Mouse (Mus musculus) testis, postnatal 10 days (tissue): ENCODE data around the gene Avpr2.

Source experiments
- DNase-seq: peaks from one replicate; pipeline ENCODE4 v3.0.0; 2021; ENCODE audit warnings: low spot score

Gene Avpr2

DNA sequence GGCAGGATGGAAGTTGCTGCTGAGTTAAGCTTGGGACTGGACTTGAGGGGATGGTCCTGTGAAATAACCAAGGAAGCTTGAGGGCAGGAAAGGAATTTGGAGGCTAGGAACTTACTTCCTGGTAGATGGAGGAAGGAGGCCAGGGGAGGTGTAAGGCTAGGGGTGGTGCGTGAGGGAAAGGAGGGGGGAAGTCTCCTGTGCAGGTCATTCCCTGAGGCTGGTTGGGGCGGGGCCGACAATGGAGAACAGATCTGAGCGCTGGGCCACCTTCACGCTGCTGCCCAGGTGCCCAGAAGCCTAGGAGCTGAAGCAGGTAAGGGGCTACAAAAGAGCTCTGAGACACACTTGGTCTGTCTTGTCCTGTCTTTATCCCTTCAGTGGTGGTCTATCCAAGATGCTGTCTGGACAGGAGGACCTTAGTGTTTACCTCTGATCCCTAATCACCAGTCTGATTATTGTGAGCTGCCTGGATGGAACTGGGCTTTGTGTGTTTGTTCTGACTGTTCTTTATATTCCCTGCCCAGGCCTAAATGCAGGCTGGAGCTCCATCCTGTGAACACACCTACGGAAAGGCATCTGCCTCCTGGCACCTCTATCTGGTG lies at the start of gene Avpr2:
Avpr2 (plus strand) TSS at position 552 of the 602 bp plus-strand sequence.
- DNase-seq: no peak

DNA sequence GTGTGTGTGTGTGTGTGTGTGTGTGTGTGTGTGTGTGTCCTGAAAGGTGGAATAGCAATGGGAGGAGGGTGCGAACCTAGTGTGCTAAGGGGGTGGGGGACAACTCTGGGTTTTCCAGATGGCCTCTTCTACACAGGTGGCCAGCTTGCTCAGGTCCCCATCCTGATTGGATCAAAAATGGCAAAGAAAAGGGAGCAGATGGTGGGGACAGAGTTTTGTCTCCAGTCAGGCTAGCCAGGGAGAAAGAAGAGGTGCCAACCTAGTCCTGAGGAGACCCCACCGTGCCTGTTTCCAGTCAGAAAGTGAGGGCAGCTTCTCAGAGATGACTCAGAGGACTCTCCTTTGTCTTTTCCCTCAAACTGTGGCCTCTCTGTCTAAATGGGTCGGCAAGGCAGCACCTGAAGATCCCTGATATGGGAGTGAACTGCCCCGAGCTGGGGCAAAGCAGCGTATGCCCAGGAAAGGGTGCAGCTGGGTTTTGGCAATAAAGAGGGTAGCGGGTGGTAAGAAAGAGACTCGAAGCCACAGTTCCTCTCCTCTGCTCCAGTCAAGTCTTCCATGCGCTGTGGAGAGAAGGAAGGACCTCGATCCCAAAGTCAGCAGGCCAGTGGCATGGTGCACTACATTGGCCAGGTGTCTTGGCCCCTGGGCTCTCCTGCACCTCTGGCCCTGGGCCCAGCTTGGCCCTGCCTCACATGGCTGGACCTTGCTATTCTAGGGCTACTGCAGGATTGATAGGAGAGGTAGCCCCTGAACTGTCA lies 37.4 kb upstream of the Avpr2 start:
- DNase-seq: no peak

DNA sequence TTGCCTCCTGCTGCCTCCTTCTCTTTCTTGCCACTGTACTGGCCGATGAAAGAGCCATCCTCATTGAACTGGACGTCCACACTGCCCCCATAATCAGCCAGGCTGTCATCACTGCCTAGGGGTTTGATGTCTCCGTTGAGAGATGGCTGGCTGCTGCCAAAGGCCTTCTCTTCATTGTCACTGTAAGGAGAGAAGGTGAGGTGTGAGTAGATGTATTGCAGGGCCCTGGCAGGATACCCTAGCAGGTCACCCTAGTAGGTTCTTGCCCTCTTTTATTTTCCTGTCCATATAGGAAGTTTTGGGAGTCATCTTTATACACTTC lies 36.9 kb upstream of the Avpr2 start:
- no peak for DNase-seq

DNA sequence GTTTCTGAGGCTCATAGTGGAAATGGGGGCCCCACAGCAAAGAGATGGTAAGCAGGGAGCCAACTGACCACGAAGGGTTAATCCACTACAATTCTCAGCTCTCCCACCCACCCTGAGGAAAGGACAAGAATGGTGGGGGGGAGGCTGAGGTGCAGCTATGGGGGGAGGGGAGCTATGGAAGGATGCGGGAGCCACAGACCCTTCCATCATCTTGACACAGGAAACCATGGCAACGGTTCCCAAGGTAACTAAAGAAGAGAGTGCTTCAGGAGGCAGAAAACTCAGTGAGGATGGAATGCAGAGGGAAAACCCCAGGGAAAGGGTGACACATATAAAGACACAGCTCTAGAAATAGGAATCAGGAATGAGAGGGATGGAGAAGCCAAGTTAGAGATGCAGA lies 27.2 kb upstream of the Avpr2 start:
- DNase-seq: no peak

DNA sequence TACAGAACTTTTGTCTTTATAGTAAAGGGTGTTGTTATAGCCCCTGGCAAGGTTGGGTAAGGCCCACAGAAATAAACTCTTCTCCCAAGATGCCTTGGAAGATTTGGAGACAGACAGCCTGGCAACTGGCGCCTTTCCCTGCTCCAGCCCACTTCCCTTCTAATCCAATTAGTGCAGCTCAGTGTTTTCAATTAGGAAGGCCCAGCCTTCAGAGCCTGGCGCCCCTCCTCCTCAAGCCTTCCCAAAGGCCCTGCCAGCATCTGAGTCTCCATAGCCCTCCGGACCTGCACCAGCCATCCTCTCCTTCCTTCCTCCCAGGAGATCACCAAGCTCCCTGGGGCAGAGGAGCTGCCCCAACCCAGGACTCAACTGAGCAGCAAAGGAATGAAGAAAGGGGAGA lies 24.6 kb upstream of the Avpr2 start:
- no peak for DNase-seq

DNA sequence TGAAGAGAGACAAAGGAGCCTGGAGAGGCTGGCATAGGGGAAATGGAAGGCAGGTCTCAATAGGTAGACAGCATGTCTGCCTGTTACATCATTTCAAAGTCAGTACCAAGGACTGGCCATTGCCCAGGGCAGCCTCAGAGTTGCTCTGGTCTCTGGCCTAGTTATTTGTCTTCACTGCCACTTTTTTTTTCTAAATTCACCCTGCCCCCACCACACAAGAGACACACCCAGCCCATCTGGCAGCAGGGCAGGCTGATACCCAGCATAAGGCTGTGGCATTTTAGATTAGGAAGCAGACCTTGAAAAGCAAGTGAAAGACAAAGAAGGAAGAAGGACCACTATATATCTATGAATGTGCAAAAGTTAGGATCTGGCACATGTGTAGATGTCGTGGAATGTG lies 24.1 kb upstream of the Avpr2 start:
- DNase-seq: no peak

DNA sequence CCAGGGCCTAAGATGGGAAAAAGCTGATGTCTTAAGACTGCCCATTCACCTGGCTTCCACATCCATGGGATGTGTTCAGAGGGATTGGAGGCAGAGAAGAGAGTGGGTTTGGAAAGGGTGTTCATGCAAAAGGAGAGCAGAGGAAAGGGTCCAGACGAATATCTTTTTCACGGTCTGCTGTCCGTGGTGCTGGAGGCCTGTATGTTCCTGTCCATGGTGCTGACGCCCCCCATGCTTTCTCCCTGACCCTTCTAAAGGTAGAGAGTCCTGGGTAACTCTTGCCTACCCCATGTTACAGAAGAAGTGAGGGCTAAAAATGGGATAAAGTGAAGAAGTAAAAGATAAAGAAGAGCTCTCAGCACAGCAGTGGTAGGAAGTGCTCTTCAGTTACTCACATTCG lies 22.6 kb upstream of the Avpr2 start:
- DNase-seq: peak; percentile 72

DNA sequence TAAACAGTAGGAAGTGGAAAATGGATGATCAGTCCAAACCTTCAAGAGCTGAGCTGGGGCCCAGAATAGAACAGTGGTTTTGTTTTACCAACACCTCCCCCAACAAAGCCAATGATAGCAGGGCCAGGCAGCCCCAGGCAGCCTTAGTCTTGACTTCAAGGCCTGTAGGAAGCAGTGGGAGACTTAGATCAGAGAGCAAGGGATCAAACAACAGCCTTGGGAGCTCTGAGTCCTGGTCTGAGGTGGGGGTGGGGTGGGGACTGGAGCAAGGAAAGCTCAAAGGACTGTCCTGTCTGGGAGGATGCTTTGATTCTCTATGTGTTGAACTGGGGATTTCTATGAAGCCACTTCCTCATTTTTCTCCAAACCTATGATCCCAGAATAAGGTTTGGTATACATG lies 20.4 kb upstream of the Avpr2 start:
- DNase-seq: no peak

DNA sequence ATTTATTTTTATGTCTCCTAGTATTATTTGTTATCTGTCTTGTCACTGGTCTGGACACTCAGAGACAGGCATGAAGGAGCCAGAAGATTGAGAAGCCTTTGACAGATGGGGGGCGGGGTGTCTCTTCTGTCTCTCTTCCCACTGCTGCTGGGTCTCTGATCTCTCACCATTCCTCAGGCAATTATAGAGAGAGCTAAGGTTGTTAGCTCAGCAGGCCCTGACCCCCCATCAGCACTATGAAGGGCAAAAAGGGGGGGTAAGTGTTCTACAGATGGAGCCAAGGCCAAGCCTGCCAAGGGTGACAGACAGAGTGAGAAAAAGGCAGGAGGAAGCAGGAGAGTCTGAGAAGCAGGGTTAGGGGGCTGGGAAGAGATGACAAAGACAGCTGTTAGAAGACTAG lies 19.9 kb upstream of the Avpr2 start:
- no peak for DNase-seq

DNA sequence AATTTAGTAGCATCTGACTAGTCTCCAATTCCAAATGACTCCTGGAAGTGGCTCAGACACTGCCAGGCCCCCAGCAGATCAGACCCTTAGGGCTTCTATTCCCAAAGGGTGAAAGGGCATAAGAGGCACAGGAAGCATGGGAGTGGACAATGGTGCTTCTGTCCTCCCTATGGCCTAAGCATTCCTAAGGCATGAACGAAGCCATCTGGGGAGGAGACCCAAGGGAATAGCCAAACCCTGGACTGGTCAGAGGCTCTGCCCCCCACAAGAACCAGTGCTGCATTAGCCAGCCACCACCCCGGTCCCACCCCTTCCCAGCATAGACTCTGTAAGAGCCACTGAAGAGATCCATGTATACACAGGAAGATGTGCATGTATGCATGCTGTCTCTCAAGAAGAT lies 16.0 kb upstream of the Avpr2 start:
- no peak for DNase-seq

DNA sequence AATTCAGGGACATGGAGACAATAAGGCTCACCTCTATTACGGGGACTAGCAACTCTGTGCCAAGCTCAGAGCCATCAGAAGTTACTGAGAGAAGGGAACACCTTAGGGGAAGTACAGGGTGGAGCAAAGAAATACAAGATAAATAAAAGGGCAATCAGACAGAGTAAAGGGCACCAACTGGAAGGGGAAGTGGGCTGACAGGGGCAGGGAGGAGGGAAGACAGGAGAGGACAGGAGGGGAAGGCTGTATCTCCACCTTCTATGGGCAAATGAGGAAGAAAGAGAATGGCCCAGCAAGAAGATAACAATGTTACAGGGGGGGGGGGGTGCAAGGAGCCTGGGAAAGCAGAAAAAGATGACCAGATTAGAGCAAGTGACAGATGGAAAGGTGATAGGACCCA lies 14.9 kb upstream of the Avpr2 start:
- no peak for DNase-seq

DNA sequence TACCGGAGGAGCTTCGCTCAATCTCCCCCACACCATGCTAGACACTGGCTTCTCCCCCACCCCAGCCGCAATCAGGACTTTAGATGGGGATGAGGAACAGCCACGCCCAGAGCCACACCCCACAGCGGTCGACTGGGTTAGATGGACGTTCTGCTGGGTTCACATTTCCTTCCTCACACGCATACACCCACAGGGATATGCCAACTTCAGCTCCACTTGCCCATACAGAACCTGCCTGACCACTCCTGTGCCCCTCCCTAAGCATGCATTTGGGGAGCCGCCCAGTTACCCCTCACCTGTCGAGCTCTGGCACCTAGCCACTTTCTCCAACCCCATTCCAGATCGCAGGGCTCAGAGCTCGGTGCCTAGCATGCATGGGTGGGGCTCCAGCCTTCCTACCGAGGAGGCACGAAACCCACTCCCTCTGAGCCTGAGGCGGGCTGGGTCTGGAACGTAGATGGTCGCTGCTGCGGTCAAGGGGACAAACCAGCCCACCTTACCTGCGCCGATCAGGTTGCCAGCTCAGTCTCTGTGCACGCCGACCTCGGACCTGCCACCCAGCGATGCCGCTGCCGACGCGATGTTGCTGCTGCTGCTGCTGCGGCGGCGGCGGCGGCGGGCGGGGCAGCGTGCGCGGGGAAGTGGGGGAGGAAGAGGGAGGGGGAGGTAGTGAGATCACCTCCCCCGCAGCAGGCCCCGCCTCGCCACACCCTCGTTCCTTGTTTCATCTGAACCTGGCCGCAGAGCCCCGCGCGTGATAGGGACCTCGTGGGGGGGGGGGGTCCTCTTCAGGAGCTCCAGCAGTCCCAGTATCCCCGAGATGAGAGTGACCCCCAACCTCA lies 11.5 kb upstream of the Avpr2 start:
- DNase-seq: peak; percentile 39

DNA sequence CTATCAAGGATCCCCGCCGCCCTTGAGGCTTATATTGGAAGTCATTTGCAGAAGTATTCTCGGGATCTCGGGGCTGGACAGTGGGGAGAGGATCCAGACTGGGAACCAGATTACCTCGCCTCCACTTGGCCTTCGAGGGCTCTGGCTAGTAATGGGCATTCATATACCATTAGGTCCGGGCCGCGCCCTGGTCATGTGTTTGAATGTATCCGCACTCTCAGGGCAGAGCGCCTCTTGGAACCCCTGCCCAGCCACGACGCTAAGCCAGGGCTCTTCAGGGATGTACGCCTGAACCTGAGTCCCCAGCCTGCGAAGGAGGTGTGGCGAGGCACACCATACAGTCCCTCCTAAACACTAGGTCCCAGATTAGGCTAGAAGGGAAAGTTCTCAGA lies 10.9 kb upstream of the Avpr2 start:
- no peak for DNase-seq

DNA sequence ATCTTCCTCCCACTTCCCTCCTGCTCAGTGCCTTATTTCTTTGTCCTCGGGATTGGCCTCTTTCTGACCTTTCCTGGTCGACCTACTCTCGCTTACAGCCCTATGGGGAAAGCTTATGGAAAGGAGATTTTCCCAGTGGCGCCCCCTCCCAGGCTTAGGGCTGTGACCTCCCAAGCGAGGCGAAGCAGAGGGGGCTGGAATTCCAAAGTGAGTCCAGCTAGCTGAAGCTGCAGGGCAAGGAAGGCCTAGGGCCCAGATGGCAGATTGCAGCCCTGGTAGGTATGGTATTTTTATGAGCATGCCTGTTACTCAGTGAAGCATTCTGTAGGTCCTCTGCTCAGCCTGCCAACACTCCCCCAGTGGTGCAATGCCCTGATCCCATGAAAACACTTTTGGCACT lies 10.4 kb upstream of the Avpr2 start:
- no peak for DNase-seq

DNA sequence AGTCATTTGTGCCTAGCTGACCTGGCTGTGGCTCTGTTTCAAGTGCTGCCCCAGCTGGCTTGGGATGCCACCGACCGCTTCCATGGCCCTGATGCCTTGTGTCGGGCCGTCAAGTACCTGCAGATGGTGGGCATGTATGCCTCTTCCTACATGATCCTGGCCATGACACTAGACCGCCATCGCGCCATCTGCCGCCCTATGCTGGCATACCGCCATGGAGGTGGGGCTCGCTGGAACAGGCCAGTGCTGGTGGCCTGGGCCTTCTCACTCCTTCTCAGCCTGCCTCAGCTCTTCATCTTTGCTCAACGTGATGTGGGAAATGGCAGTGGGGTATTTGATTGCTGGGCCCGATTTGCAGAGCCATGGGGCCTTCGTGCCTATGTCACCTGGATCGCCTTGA lies 931 bp downstream of the Avpr2 start:
- no peak for DNase-seq

DNA sequence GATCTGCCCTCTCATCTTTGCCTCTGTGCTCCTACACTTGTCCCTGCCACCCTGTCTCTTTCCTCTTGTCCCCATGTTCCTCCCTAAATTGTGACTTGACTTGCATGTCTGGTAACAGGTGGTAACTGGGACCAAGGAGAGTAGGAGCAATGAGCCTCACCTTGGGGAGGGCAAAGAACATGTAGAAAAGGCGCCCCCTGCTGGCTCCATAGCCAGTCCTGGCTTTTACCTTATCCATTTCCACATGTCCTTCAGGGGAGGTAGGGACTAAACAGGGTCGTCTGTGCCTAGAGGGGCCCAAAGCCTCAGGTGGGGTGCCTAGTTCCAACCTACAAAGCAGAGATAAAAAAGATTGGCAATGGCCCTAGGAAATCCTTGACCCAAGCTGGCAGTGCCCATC lies 3.8 kb downstream of the Avpr2 start, which contains the start of gene L1cam:
L1cam (minus strand) TSS at position 387 of the 400 bp plus-strand sequence.
- peak; percentile 64 for DNase-seq

DNA sequence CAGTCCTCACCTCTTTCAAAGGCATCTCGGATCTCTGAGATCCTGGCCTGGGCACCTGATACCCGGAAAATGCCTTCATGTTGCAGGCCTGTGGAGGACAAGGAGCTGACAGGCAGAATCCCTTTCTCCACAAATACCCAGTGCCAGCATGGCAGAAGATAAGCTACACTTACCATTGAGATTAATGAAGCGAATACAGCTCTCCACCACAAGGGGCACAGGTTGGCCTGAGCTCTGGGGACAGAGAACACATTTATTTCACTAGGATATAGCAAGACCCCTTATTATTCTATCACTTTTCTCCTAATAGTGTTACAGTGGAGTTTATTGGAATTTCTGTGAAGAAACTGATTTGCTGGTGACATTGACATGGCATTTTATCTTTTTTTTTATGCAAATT lies 6.1 kb downstream of the Avpr2 start:
- DNase-seq: no peak

DNA sequence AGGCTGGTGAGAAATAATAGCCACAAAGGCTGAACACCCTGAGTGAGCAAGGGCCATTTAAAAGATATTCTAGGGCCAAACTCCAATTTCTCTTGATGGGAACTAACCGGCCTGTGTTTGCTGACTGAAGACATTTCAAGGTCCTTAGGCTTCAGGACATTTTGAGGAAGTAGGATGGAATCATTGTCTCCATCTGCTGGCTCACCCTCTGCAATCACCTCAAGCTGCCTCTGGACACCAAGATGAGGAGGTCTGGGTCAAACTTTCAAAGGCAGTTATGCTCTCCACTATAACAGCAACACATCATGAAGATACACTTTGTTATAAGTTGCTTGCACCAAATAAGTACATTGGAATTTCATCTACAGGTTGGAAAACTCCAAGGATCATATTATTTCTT lies 18.1 kb downstream of the Avpr2 start:
- no peak for DNase-seq

DNA sequence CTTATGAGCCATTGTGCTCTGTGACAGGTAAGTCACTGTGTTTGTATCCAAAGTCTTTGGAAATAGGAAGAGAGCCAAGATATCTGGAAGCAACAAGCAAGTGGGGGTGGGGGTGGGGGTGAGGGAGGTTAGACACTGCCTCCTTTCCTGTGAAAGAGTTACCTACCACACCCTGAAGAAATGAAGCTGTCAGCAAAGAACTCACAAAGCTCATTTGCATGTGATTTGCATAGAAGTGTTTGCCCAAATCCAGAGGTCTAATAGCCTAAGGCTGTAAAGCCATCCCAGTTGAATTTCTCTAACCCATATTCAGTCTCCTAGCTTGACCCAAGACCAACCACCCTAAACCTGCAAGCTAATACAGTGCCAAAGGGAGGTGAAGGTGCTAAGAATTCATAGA lies 18.5 kb downstream of the Avpr2 start:
- DNase-seq: no peak

DNA sequence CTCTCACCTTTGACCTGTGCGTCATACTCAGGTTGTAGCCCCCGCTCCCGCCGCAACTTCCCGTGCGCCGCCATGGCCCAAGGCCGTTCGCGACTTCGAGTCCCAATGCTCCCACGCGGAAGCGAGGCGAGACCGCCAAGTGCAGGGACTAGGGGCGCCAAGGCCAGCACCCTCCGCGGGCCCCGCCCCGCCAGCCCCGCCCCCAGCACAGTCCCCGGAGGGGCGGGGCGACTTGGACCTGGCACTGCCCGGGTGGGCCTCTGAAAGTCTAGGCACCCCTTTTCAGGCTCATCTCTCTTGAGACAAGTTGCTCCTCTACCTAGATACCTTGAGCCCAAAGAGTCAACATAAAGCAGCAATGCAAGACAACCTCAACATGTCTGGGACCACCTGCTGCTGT lies 19.3 kb downstream of the Avpr2 start:
- DNase-seq: peak; percentile 45

DNA sequence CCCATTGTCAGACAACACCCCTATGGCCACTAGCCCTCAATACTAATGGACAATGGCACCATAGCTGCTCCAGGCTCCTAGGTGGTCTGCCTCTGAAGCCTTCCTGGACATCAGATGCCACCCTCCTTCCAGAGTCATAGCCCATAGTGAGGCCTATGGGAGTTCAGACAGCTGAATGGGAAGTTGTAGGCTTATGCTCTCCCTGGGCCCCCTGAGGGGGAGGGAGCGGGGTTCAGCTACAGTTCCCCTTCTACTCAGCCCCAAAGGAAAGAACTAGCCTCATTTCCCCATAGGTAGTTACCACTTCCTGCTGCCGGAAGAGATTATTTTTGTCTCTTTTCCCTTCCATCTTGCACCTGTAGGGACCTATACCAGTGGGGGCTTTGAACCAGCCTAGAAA lies 19.7 kb downstream of the Avpr2 start:
- no peak for DNase-seq

DNA sequence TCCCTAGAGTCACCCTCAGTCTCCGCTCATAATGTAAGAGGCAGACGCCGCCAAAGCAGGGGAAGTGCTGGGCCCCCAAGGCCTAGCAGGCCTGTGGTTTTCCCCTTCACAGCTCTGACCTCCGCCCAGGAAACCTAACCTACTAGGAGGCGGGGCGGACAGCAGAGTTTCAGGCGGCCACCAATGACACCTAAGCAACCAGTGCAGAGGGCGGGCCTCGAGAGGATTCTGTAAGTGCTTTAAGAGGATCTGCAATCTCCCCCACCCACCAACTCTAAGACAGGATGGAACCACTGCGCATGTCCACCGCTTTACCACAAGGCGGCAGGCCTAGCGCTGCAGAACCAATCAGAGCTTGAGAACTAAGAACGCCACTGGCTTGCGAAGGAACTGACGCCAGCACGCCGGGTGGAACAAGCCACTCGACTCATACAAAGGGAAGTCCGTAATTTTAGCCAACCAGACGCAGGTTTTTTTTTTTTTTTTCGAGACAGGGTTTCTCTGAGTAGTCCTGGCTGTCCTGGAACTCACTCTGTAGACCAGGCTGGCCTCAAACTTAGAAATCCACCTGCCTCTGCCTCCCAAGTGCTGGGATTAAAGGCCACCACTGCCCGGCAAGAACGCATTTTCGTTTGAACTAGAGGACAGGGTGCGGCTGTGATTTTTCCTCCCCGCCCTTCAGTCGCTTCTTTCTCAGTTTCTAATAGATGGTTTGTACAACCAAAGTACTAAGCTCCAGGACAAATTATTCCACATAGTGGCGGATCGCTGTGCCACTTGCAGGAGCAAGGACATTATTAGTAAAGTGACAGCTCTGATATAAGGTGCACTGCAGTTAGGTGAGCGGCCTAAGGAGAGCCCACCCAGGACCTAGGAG lies 23.2 kb downstream of the Avpr2 start:
- peak; percentile 84 for DNase-seq
